Mouse (Mus musculus): Measurements from ENCODE around the gene Ticam1. TPM values are rescaled to one million over a fixed set of nuclear protein-coding genes. Genes with fewer than 3 reads are reported as not detected.
A peak's percentile ranks its signal among the peaks of the same experiment; 100 is the strongest.
"Not testable (repeated sequence)": the region's sequence is repeated elsewhere in the genome, so short reads cannot be mapped to it uniquely, and the experiment has no call there.

Gene Ticam1
- total RNA-seq, 2 experiments from 2014 or later, result 5.2 to 5.9 TPM

DNA sequence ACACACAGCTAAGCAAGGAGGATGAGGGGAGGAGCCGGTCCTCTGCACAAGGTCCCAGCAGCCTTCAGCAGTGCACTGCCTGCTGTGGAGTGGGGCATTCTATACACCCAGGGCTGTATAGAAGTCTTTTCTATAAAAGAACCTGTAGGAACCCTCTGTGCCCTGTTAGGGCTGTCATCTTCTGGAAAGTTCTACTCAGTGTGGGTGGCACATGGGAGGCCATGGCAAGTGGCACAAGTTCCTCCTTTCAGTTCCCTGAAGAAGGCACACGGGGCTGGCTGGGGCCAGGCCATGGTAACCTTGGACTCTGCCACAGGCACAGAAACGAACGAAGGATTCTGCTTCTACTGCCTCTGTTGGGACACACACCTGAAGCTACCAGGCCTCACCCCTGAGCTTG, 11.6 kb downstream of the Ticam1 start:
- DNase-seq (ENCODE audit: low spot score in 2 of 2), result no peak

DNA sequence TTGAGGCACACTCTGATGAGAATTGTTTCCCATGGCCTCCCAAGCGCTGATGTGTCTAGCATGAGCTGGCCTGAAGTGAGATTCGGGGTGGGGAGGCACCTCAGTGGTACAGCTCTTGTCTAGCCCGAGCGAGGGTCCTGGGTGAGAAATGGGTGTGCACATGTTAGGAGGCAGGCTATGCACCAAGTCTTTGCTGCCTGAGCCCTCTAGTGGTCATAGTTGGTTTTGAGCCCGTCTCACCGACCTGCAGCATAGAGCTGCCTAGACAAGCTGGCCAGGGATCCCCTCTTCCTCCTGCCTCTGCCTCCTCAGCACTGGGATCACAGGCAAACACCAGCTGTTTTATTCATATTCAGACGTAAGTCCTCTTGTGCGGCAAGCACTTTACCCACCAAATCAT, 12.6 kb downstream of the Ticam1 start:
- peak; percentile 81 to 83 for DNase-seq (ENCODE audit: low spot score in 2 of 2)

DNA sequence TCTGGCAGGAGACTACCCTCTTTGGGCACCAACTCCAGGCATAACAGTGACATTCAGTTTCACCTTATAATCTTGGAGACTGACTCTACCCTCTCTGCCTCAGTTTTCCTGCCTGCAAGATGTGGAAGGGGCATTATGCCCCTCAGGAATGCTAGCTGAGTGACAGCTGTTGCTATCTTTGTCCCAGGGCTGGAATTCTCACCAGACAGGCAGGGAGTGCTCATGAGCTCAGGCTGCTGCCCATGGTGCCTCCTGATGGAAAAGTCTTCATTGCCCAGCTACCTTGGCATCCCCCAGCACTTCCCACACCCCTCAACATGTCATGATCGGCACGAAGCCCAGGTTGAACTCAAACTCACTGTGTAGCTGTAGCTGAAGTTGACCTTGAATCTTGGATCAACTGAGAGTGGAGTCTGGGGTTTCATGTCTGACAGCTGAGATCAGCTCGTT, 13.9 kb downstream of the Ticam1 start:
- no peak for DNase-seq (ENCODE audit: low spot score in 2 of 2)

DNA sequence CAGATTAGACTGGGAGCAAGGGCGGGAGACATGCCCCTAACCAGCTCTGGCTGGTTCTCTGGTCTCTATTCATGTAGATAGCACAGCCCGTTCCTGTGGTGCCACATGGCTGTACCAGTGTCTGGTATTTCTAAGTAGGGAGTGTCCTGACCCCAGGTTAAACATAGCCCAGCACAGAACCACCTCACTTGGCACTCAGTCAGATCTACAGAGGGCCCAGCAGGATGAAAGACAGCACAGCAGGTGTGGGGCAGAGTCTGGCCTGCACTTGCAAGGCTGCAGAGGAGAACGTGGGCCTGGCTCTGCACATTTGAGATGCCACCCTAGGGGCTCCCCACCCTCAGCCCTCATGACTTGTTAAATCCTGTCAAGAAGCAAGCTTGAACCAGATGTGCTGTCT, 15.4 kb downstream of the Ticam1 start:
- DNase-seq (ENCODE audit: low spot score in 2 of 2), result no peak

DNA sequence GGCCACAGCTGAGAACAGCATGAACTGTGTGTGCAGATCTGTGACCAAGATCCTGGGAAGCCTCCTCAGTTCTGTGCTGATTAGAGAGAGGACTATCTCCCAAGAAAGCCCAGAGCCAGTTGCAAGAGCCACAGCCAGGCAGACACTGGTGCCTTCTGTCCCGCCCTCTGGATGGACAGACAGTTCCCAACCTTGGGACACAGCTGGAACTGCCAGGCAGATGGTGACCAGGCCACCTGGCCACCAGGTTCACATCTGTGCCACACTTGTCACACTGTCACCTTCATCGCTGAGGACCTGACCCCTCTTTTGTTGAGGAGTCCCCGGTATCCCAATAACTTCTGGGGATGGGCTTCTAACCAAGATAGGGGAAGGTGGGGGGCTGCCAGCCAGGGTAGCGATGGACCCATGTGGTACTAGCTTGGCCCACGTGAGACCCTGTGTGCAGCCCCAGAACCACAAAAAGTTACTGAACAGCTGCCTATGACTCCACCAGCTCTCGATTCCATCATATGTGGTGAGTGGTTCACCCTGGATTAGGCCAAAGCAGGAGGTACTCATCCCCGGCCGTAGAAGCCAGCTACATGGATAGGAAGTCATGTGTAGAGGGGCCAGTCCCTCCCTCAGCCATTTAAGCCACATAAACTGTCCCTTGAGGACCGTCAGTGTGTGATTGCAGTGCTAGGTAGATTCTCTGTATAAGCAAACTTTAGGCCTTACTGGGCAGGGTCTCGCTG, 17.1 kb downstream of the Ticam1 start:
- no peak for DNase-seq (ENCODE audit: low spot score in 2 of 2)

DNA sequence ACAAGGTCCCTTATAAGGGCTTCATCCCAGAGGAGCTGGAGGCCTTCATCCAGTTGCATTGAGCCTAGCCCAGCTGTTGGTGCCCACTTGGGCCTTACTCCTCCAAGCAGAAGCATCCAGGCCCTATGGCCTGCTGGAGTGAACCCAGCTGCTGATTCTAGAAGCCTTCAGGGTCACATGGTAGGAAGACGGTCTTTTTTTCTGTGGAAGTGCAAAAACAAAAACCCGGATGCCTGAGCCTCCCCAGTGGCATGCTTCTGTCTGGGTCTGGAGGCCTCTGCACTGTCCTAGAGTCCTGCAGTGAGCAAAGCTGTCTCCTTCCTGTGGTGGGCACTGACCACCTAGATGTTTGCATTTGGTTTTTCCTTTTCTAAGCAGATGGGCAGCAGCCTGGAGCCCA, 17.8 kb downstream of the Ticam1 start:
- not testable (repeated sequence) for DNase-seq (ENCODE audit: low spot score in 2 of 2)

DNA sequence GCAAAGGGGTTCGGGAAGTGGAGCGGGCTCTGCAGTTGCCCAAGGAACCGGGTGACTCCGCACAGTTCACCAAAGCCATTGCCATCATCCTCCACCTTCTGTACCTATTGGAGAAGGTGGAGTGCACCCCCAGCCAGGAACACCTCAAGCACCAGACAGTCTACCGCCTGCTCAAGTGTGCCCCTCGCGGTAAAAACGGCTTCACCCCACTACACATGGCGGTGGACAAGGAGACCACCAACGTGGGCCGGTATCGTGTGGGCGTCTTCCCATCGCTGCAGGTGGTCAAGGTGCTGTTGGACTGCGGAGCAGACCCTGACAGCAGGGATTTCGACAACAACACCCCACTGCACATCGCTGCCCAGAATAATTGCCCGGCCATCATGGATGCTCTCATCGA, 18.3 kb downstream of the Ticam1 start:
- not testable (repeated sequence) for DNase-seq (ENCODE audit: low spot score in 2 of 2)

DNA sequence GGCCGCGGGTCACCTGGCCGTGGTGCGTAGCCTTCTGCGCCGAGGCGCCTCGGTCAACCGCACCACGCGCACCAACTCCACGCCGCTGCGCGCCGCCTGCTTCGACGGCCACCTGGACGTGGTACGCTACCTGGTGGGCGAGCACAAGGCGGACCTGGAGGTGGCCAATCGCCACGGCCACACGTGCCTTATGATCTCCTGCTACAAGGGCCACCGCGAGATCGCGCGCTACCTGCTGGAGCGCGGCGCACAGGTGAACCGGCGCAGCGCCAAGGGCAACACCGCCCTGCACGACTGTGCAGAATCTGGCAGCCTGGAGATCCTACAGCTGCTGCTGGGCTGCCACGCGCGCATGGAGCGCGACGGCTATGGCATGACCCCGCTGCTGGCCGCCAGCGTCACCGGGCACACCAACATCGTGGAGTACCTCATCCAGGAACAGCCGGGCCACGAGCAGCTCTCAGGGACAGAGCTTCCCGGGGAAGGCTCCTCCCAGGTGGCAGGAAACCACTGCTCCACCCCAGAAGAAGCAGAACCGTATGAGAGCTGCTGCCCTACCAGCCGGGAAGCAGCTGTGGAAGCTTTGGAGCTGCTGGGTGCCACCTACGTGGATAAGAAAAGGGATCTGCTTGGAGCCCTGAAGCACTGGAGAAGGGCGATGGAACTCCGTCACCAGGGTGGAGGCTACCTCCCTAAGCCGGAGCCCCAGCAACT, 19.2 kb downstream of the Ticam1 start:
- DNase-seq (ENCODE audit: low spot score in 2 of 2), result no peak

DNA sequence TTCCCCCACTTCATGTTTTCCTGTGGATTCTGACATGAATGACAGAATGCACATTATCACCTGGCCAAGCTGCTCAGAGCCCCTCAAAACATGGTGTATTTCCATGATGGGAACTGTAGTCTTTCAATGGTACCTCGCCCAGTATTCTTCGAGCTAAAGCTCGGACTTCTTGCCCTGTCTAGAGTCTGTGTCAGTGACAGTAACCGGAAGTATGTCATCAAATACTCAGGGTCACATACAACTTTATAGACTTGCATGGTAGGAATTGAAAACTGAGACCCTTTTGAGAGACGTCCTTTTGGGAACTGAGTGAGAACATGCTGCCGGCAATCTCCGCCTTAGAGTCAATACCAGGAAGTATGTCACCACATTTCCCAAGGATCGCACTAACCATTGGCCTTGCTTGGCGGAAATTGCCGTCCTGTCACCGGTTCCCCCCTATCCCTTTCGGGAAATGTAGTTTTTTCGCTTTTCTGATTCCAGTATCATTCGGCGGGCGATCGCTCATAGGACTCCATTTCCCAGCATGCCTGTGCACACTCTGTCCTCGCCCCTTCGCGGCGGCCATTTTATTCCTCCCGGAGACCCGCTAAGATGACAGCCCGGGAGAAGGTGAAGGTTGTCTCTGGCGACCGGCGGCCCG, 20.2 kb downstream of the Ticam1 start, which contains the start of gene Fem1a:
TSS of gene Fem1a (plus strand) at position 572 of the 643 bp plus-strand sequence.
- DNase-seq (ENCODE audit: low spot score in 2 of 2), result peak; percentile 88 to 92

DNA sequence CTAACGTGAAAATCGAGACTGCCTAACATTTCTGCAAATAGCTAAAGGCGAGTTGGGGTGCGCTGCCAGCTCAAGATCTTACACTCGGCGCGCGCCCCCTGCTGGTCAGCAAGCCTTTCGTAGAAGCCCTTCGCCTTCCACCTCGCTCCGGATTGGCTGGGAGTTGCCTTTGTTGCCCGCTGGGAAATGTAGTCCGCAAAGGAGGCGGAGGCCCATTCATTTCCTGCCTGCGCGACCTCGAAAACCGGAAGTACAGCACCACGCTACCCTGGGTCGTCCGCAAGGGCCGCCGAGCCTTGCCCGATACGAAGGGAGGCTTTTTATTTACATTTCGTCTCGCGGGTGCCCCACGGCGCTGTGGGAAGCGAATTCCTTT, 20.7 kb downstream of the Ticam1 start:
- peak; percentile 99 for DNase-seq (ENCODE audit: low spot score in 2 of 2)

DNA sequence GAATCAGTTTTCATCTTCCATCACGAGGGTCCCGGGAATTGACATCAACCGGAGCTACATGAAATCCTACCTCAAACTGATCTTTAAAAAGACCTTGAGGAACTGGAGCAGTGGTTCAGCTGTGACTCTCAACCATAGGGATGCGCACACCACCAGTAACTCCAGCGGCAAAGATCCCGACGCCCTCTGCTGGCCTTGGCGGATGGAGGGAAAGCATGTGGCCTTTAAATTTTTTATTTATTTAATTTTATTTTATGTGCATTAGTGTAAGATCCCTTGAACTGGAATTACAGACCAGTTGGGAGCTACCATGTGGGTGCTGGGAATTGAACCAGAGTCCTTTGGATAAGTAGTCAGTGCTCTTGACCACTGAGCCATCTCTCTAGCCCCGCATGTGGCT, 21.2 kb downstream of the Ticam1 start:
- peak; percentile 64 to 65 for DNase-seq (ENCODE audit: low spot score in 2 of 2)

DNA sequence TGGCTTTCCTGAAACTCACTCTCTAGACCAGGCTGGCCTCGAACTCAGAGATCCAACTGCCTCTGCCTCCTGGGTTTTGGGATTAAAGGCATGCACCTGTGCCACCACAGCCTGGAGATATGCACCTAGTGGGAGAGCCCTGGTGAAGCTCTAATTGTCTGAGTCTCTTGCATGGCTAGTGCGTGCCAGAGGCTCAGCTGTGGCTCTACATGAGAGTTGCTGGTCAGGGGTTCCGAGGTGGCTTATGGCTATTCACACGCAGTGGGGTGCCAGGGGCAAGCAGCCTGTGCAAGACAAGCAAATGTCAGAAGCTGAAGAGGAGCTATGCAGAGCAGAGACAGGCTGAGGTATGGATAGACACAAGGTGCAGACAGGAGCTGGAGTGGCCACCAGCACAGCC, 21.9 kb downstream of the Ticam1 start:
- DNase-seq (ENCODE audit: low spot score in 2 of 2), result no peak

DNA sequence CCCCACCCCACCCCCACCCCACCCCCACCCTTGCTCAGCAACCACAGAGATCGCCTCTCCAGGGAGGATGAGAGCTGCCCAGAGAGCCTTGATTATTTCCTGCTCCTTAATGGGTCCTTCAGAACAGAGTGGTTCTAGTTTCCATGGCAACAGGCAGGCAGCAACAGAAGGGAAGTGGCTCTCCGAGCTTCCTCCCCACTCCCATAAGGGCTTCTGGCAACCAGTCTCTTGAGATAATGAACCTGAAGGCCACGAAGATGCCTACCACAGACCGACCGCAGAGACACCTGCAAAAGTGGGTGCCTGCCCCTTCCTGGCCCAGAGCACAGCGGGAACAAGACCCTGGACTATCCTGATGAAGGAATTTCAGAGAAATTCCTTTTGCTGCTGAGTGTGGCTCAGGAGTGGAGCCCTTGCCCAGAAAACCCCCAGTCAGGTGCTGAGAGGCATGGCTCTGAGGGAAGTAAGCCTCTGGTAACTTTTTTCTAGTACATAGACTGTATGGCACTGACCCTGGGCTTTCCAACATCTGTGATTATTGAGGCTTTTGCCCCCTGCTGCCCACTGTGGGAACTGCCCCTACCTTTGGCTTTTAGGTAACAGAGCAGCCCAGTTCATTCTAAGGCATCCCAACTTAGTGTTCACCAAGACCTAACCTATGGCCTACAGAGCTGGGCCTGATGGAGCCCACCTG, 25.3 kb downstream of the Ticam1 start:
- DNase-seq (ENCODE audit: low spot score in 2 of 2), result peak; percentile 75 to 77

DNA sequence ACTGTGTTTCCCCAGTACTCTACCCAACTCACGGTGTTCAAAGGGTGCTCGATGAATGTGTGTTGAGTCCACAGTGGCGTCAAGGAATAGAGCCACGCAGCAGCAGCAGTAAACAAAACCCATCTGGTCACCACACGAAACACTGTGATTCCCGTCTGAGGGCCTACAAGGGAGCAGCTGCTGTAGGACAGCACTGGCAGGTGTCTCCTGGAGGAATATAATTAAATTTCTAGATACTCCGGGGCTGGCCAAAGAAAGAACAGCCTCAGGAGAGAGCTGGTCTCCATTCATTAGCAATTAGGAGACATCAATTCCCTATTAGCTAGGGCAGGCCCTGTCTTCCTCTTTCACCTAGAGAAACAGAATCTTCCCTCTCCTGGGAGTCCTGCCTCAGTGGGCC, 31.0 kb downstream of the Ticam1 start:
- DNase-seq (ENCODE audit: low spot score in 2 of 2), result no peak

DNA sequence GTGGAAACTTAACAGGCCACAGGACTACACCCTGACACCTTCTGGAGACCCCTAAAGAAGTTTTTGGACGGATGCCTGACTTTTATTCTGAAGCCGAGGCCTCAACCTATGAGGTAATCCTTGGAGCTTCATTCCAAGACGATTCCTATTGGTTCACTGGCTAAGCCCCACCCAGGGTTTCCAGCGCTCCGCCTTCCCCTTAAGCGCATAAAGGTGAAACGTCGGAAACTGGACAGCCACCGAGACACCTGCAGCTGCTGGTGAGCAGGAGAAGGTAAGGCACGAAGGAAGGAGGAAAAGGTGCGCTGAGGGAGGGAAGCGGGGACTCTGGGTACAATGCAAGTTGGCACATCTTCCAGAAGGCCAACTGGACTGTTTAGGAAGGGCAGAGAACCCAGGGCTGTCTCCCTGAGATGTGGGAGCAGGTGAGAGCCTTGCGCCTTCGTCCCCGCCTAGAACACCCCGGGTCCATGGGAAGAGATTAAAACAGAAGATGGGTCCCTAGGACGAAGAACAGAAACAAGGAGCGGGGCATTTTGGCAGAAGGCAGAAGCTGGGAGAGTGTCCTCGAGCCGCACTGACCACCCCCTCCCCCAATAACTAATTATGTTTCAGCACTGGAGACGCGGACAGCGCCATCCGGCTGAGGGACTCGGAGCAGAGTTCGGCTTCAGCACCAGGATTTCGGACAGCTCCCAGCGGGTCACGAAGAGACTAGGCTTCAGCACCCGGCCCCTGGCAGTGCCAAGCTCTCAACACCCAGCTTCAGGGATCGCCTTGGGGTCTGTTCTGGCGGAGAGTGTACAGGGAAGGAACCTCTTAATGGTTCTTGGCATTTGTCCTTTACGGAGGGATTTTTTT, 34.8 kb downstream of the Ticam1 start:
- peak; percentile 83 to 86 for DNase-seq (ENCODE audit: low spot score in 2 of 2)

DNA sequence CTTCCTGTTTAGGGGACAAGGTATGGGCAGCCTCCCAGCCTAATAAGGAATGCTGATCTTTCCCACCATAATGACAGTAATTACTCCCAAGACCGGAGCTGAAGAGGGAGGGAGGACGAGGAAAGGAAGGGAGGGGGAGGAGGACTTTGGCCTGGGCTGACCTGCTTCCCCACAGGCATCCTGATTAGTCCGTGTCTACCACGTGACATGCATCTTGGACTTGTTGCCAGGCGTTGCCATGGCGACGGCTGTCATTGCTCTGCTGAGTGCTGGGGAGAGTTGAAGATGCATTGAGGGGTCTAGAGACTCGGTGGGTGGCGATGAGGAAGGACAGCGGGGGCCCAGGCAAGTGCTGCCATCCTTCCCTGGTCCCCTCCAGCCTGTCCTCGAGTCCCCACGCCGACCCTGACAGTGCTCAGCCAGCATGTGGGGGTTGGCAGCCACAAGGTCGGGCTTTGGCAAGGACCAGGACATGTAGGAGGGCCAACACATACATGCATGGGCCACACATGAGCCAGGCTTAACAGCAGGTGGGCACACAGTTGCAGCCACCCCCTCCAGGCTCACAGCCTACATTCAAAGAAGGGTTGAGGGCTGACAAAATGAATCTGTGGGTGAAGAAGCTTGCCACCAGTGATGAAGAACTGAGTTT, 42.6 kb downstream of the Ticam1 start:
- DNase-seq (ENCODE audit: low spot score in 2 of 2), result peak; percentile 89 to 91

DNA sequence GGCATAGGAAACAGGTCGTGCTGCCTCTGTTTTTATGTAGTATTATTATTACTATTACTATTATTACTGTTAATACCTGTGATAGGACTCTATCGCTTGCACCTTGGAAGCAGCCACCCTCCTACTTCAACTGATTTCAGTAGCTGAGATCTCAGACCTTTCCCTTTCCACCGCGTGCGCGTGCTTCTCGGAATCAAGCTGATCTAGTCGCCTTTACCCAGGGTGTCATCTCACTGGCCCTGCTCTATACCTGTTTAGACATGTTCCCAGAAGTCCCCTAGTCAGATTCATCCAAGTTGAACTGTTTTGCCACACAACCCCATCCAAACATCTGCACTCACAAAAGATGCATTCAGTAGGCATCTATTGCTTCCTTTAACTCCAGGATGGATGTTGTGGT, 43.2 kb downstream of the Ticam1 start:
- no peak for DNase-seq (ENCODE audit: low spot score in 2 of 2)

DNA sequence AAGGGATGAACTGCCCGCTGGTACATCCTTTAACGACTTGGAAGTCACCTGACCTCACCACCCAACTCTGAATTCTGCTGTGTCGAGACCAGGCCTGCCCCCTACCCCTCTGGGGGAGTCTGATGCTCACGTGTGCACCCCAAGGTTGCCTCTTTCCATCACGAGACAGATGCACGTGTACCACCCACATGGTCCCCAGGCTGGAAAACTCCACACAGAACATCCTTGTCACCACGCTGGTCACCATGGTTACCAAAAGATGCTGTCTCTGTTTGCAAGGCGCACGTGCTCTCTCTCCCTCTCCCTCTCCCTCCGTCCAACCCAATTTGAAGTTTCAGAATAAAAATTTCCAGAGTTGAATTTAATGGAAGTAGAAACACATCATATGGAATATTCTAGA, 46.6 kb downstream of the Ticam1 start:
- peak; percentile 57 to 64 for DNase-seq (ENCODE audit: low spot score in 2 of 2)

DNA sequence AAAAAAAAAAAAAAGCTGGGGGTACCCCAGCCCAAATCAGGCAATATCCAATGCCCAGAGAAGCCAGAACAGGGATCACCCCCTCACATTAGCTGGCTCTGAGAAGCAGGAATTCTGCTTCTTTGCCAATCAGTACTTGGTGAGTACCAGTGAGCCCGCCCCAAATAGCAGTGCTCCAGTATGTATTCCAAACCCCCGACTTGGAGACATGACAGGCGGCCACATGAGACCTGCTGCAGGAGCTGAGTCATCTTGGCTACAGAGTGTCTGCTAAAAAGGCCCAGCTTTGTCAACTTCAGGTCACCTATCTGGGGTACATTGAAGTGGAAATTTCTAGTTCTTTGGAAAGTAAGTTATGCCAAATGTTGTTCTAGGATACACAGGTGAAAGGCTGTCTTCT, 50.0 kb downstream of the Ticam1 start:
- DNase-seq (ENCODE audit: low spot score in 2 of 2), result no peak

DNA sequence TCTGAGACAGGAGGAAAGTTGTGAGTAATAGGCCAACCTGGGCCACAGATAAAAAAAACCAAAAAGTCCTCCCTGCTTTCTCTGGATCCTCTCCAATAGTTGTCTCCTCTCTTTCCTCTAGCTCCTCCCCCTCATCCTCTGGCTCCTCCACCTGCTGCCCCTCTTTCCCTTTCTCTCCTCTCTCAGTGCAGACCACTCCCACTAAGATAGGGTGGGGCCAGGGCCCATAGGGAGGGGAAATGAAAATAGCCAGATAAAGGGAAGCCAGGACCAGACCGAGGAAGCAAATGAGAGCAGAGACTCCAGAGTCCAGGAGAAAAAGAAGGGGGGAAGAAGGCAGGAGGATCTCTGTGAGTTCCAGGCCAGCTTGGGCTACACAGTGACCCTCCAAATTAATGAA, 51.7 kb downstream of the Ticam1 start:
- no peak for DNase-seq (ENCODE audit: low spot score in 2 of 2)
